Mouse (Mus musculus) layer of hippocampus, adult 18-20 months (tissue): Measurements from ENCODE around the gene Lefty2. TPM values are rescaled to one million over a fixed set of nuclear protein-coding genes. Genes with fewer than 3 reads are reported as not detected.

Experiments
- DNase-seq, 2 experiments: peaks; one replicate each; pipeline ENCODE4 v3.0.0; 2022; ENCODE audit warnings: low spot score in 2 of 2
- long read RNA-seq: library from polyadenylated mRNA; stranded (forward); transcript quantifications from one replicate; pipeline ENCODE4 v2.0.0, GENCODE M21; 2021
- total RNA-seq, 2 experiments: library from RNA; stranded (reverse); gene quantifications; 2 replicates each; pipeline ENCODE4 v1.2.3; 2021

Gene Lefty2
- 1 to 10 TPM; 1.3 to 2.3 TPM for total RNA-seq
- long read RNA-seq, partial matches to known transcripts: 0 of 2 reads
- long read RNA-seq, other reads (novel, unspliced or antisense): 0 of 2 reads

- DNase-seq: no peak
Observed at GRCm38 (mm10) chr1:180892808-180893207, at the start of gene Lefty2. Gene Lefty2 (plus strand): TSS chr1:180893108.

- peak; percentile 37 to 72 for DNase-seq
Observed at GRCm38 (mm10) chr1:180848114-180848510, 44.8 kb upstream of the Lefty2 start.

DNA sequence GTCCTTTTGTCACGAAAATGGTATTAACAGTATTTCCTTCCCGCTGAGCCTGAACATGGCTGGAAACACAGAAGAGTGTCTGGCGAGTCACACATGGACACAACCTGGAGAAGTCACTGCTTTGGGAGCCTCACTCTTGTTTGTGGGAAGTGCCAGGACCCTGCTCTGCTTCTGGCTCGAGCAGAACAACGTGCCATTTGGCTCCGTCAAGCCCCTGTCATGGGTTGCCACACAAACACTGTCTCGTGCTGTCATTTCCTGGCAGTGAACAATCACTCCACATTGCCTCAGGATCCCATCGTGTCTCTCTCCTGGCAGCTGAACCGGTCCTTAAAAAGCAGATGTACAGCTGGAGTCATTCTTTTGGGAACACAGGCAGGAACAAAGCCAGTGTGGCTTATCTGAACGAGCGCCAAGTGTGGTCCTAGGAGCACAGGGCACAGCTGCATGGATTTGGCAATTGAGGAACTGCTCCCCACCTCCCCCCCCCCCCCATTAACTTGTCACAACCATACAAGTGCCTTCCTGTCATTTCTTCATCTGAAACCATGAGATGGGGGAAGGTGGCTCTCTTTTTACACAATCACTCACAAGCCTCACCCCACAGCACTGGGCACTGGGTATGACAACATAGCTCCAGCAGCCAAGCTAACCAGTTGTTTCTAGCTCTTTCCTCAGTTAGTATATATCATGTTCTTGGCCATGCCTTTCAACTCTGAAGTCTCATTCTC lies 44.2 kb upstream of the Lefty2 start:
- DNase-seq: peak in 1 of 2 experiments; percentile 50

- DNase-seq: peak in 1 of 2 experiments; percentile 16
Observed at GRCm38 (mm10) chr1:180849701-180850301, 43.1 kb upstream of the Lefty2 start.

GRCm38 (mm10) chr1:180850316-180851270 lies 42.3 kb upstream of the Lefty2 start, which contains the start of gene Sde2:
Gene Sde2 (plus strand): TSS chr1:180851127.
- DNase-seq: peak; percentile 99 to 100

DNA sequence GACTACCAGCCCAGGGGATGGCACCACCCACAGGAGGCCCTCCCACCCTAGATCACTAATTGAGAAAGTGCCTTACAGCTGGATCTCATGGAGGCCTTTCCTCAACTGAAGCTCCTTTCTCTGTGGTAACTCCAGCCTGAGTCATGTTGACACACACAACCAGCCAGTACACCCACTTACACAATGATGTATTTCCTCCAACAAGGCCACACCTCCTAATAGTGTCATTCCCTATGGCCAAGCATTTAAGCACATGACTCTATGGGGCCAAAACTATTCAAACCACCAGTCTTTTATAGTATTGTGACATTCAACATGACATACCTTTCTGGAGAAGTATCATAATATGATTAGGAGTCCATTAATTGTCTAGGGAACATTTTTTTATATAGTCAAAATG lies 34.1 kb upstream of the Lefty2 start:
- DNase-seq: no peak

DNA sequence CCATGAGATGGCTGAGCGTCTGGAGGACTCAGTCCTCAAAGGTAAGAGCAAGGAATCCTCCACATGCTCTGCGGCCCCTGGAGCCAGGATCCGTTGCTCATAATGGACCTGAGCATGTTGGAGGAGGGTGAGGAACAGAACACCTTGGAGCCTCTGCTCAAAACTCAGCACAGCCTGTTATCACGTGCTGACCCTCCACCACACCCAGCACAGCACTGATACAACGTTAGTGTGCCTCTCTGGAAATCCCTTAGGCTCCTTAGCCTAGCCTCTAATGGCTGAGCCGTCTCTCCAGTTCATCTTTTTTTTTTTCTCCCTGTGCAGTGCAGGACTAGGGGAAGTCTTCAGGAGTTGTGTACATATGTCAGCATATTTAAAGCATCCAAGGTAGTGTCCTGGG lies 32.9 kb upstream of the Lefty2 start:
- no peak for DNase-seq

- peak in 1 of 2 experiments; percentile 51 for DNase-seq
Observed at GRCm38 (mm10) chr1:180863606-180864005, 29.3 kb upstream of the Lefty2 start.

DNA sequence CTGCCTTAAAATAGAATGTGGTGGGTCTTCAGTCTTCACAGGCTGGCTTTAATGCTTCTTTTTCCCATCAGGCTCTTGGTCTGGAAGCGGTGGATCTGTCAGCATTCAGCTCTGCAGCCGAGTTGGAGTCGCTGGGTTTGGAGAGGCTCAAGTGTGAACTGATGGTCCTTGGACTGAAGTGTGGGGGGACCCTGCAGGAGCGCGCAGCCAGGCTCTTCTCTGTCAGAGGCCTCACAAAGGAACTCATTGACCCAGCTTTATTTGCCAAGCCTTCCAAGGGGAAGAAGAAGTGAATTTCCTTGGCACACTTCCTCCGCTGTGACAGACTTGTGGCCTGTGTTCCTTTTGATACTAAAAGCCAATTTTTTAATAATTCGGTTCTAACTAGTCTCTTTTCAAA lies 26.9 kb upstream of the Lefty2 start:
- no peak for DNase-seq

GRCm38 (mm10) chr1:180870122-180870650 lies 22.7 kb upstream of the Lefty2 start:
- no peak for DNase-seq

- DNase-seq: no peak
Observed at GRCm38 (mm10) chr1:180873861-180874484, 18.9 kb upstream of the Lefty2 start.

DNA sequence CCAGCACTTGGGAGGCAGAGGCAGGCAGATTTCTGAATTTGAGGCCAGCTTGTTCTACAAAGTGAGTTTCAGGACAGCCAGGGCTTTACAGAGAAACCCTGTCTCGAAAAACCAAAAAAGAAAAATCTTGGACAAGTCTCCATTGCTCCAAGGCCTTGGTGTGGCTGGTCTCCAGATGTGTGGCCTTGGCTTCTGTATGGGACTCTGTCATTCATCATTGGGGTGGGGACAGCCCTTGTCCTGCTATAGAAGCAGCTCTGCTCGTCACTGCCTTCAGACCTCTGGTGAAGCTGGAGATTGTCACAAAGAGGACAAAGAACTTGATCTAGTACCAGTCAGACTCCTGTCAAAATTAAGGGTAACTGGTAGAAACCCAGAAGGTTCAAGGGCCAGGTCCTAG lies 18.3 kb upstream of the Lefty2 start:
- no peak for DNase-seq

GRCm38 (mm10) chr1:180875126-180875525 lies 17.8 kb upstream of the Lefty2 start:
- DNase-seq: no peak

GRCm38 (mm10) chr1:180877466-180877865 lies 15.4 kb upstream of the Lefty2 start:
- no peak for DNase-seq

- no peak for DNase-seq
Observed at GRCm38 (mm10) chr1:180881768-180882167, 11.1 kb upstream of the Lefty2 start.

DNA sequence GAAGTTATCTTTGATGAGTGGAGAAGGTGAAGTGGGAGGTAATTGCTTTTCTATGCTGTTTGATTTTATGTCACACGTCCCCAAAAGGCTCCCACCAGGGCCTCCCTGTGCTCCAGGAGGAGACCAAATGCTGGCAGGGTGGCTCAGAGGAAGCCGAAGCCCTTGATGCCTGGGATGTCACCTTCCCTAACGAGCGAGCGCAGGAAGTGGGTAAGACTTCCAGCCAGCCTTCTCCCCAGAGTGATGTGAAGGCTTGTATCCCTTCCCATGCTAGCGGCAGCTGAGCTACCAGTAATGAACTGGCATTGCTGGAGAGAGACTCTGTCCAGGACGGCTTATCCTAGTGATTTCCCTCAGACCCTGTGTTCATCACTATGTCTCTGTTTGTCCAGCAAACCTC lies 9.2 kb upstream of the Lefty2 start:
- no peak for DNase-seq

DNA sequence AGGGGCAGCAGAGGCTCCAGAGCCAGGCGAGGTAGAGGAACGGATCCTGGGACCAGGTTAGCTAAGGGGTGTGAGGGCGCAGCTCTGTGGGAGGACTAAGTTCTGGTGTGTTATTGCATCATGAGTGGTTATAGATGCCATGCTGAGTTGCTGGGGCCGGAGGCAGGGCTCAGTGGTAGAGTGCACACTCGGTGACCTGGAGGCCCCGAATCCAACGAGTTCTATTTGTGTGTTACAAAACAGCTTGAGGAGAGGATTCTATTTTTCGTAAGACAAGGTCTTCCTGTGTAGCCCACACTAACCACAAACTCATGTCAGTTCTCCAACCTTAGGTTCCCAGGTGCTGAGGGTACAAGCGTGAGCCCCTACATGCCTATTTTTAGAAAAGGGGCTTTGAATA lies 8.4 kb upstream of the Lefty2 start:
- DNase-seq: no peak

DNA sequence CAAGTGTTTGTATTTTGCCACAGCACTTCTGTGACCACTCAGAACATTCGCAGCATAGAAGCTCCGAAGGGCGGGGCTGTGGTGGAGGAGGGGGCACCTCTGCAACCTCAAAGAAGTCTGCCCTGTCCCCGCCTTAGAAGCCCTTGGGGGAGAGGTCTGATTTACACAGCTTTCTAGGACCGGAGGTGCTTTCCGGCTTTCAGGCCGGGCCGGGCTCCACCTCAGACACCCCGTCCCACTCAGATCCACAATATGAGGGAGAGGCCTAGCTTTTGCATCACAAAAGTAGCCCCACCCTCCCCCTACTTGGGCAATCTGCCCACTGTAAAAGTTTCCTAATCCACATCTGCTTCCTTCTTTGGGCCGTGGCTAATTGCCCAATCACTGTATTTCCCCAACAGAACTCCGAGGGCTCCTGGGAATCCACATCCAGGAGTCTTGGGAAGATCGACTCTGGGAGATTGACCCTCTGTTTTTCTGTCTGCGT lies 4.3 kb upstream of the Lefty2 start:
- DNase-seq: no peak

DNA sequence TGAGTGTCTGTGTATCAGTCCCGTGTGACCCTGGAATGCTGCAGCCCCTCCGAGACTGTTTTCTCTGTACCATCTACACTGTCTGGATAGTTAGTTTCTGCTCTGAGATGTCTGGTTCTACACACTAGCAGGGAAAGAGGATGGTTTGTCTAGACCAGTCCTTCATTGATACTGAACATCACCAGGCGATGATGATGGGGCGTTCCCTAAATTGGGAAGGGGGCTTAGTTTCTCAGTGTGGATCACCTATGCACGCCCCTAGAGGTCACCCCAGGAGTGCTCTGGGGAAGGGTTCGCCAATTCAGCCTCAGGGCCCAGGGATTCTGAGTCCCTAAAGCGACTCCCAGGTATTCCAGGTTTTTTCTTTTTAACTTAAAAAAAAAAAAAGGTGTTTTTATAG lies 3.7 kb upstream of the Lefty2 start:
- DNase-seq: no peak

GRCm38 (mm10) chr1:180889841-180890240 lies 3.1 kb upstream of the Lefty2 start:
- no peak for DNase-seq
